Mouse (Mus musculus): Measurements from ENCODE around the gene Adam12.
A peak's percentile ranks its signal among the peaks of the same experiment; 100 is the strongest.

Adam12 gene

GRCm38 (mm10) chr7:134081307-134082072 is 150.5 kb downstream of the Adam12 start:
- DNase-seq (ENCODE audit: low spot score), result no peak

GRCm38 (mm10) chr7:134079980-134080725 is 151.8 kb downstream of the Adam12 start:
- no peak for DNase-seq (ENCODE audit: low spot score)

GRCm38 (mm10) chr7:134077684-134078083 is 154.3 kb downstream of the Adam12 start:
- no peak for DNase-seq (ENCODE audit: low spot score)

GRCm38 (mm10) chr7:134073011-134073410 is 158.9 kb downstream of the Adam12 start:
- DNase-seq (ENCODE audit: low spot score), result no peak

- no peak for DNase-seq (ENCODE audit: low spot score)
Measured at GRCm38 (mm10) chr7:134071153-134071885, 160.6 kb downstream of the Adam12 start.

GRCm38 (mm10) chr7:134062629-134063028 is 169.3 kb downstream of the Adam12 start:
- no peak for DNase-seq (ENCODE audit: low spot score)

GRCm38 (mm10) chr7:134052486-134052885 is 179.5 kb downstream of the Adam12 start:
- no peak for DNase-seq (ENCODE audit: low spot score)

- DNase-seq (ENCODE audit: low spot score), result no peak
Measured at GRCm38 (mm10) chr7:134050371-134050770, 181.6 kb downstream of the Adam12 start.

GRCm38 (mm10) chr7:134046376-134046775 is 185.6 kb downstream of the Adam12 start:
- no peak for DNase-seq (ENCODE audit: low spot score)

- no peak for DNase-seq (ENCODE audit: low spot score)
Measured at GRCm38 (mm10) chr7:134043576-134043975, 188.4 kb downstream of the Adam12 start.

- no peak for DNase-seq (ENCODE audit: low spot score)
Measured at GRCm38 (mm10) chr7:134042614-134043013, 189.3 kb downstream of the Adam12 start.

GRCm38 (mm10) chr7:134033939-134034338 is 198.0 kb downstream of the Adam12 start:
- no peak for DNase-seq (ENCODE audit: low spot score)

- DNase-seq (ENCODE audit: low spot score), result no peak
Measured at GRCm38 (mm10) chr7:134032959-134033366, 199.0 kb downstream of the Adam12 start.

GRCm38 (mm10) chr7:134031787-134032186 is 200.2 kb downstream of the Adam12 start:
- no peak for DNase-seq (ENCODE audit: low spot score)

- DNase-seq (ENCODE audit: low spot score), result no peak
Measured at GRCm38 (mm10) chr7:134031256-134031655, 200.7 kb downstream of the Adam12 start.

- DNase-seq (ENCODE audit: low spot score), result no peak
Measured at GRCm38 (mm10) chr7:134028281-134028830, 203.6 kb downstream of the Adam12 start.

GRCm38 (mm10) chr7:134027020-134027415 is 204.9 kb downstream of the Adam12 start:
- DNase-seq (ENCODE audit: low spot score), result no peak

- peak; percentile 69 for DNase-seq (ENCODE audit: low spot score)
Measured at GRCm38 (mm10) chr7:134026200-134027019, 205.5 kb downstream of the Adam12 start.

GRCm38 (mm10) chr7:134022157-134022885 is 209.6 kb downstream of the Adam12 start:
- no peak for DNase-seq (ENCODE audit: low spot score)

GRCm38 (mm10) chr7:134015226-134015625 is 216.7 kb downstream of the Adam12 start:
- no peak for DNase-seq (ENCODE audit: low spot score)

- no peak for DNase-seq (ENCODE audit: low spot score)
Measured at GRCm38 (mm10) chr7:134014733-134015132, 217.2 kb downstream of the Adam12 start.

Measured in retina, embryonic 14.5 days (tissue).